Mouse (Mus musculus) CH12.LX (cell line): Measurements from ENCODE around the gene Sphk2. TPM values are rescaled to one million over a fixed set of nuclear protein-coding genes. Genes with fewer than 3 reads are reported as not detected.

Experiments
- DNase-seq: peaks from one replicate; pipeline ENCODE4 v3.0.0-alpha.2; 2013; ENCODE audit errors: extremely low read depth
- H3K27ac ChIP-seq: 2 replicates; pipeline ENCODE4 v1.5.1; 2012; ENCODE audit warnings: low read depth, mild to moderate bottlenecking, control low read depth, moderate library complexity; ENCODE audit not compliant: insufficient read depth
- H3K27me3 ChIP-seq: replicated peaks from 2 replicates; pipeline ENCODE3; 2012; ENCODE audit warnings: inconsistent platforms
- H3K36me3 ChIP-seq, 2 experiments: replicated peaks in 1 of 2; 2 replicates each; pipeline versions ENCODE3 to v1.6.1; 2012; ENCODE audit warnings: inconsistent platforms in 1 of 2, low read length in 1 of 2, mild to moderate bottlenecking in 1 of 2, mixed read lengths in 1 of 2, moderate library complexity in 1 of 2; ENCODE audit not compliant: control insufficient read depth in 1 of 2, insufficient read depth in 1 of 2
- H3K4me1 ChIP-seq, 2 experiments: 2 replicates each; pipeline ENCODE4 v1.6.1; 2012; ENCODE audit warnings: inconsistent platforms in 1 of 2, moderate library complexity in 1 of 2; ENCODE audit not compliant: insufficient read depth in 2 of 2, control insufficient read depth in 1 of 2
- H3K4me2 ChIP-seq: 2 replicates; pipeline ENCODE4 v1.6.1; 2012; ENCODE audit warnings: low read depth, mild to moderate bottlenecking, control low read depth; ENCODE audit not compliant: poor library complexity, insufficient read depth, severe bottlenecking
- H3K4me3 ChIP-seq, 3 experiments: fragments of 150-350 bp in 1 of 3; sonication (generic) in 1 of 3; replicated peaks in 1 of 3; 2 replicates each; pipeline versions ENCODE3 to v1.5.1; 2011 to 2012; ENCODE audit warnings: low read depth in 2 of 3, low read length in 2 of 3, mild to moderate bottlenecking in 2 of 3, moderate library complexity in 2 of 3, control low read depth in 1 of 3, improper control_type of control experiment in 1 of 3, inconsistent platforms in 1 of 3, mixed read lengths in 1 of 3; ENCODE audit not compliant: poor library complexity in 1 of 3
- H3K79me2 ChIP-seq: replicated peaks from 2 replicates; pipeline ENCODE4 v1.6.1; 2012; ENCODE audit warnings: mild to moderate bottlenecking, moderate library complexity; ENCODE audit not compliant: control insufficient read depth, poor library complexity, insufficient read depth, severe bottlenecking; ENCODE audit errors: extremely low read depth
- H3K9ac ChIP-seq: 2 replicates; pipeline ENCODE4 v1.6.1; 2012; ENCODE audit warnings: low read depth, mild to moderate bottlenecking, control low read depth, moderate library complexity; ENCODE audit not compliant: insufficient read depth
- H3K9me3 ChIP-seq: replicated peaks from 2 replicates; pipeline ENCODE3; 2012; ENCODE audit warnings: low read length, inconsistent platforms, mixed read lengths
- E2F4 ChIP-seq: IDR thresholded peaks from 2 replicates; pipeline ENCODE4 v1.6.1; 2011; ENCODE audit warnings: low read depth, low read length, improper control_type of control experiment; ENCODE audit not compliant: insufficient replicate concordance
- ELF1 ChIP-seq: IDR thresholded peaks from 2 replicates; pipeline ENCODE4 v1.6.1; 2014; ENCODE audit warnings: low read depth, mild to moderate bottlenecking, inconsistent platforms, low read length, improper control_type of control experiment
- EP300 ChIP-seq: IDR thresholded peaks from 2 replicates; pipeline ENCODE4 v1.6.1; 2011; ENCODE audit warnings: low read length, improper control_type of control experiment
- GABPA ChIP-seq: IDR thresholded peaks from 2 replicates; pipeline ENCODE4 v1.6.1; 2012; ENCODE audit warnings: low read depth, low read length, improper control_type of control experiment, inconsistent platforms; ENCODE audit not compliant: insufficient replicate concordance
- HCFC1 ChIP-seq: IDR thresholded peaks from 2 replicates; pipeline ENCODE4 v1.6.1; 2012; ENCODE audit warnings: low read depth, mild to moderate bottlenecking, inconsistent platforms, low read length, improper control_type of control experiment
- JUN ChIP-seq: IDR thresholded peaks from 2 replicates; pipeline ENCODE4 v1.6.1; 2011; ENCODE audit warnings: low read depth, mild to moderate bottlenecking, low read length, improper control_type of control experiment, moderate library complexity; ENCODE audit not compliant: insufficient read depth
- MAZ ChIP-seq: IDR thresholded peaks from 2 replicates; pipeline ENCODE4 v1.6.1; 2012; ENCODE audit warnings: low read depth, mild to moderate bottlenecking, inconsistent platforms, low read length, improper control_type of control experiment, moderate library complexity
- MEF2A ChIP-seq: IDR thresholded peaks from 2 replicates; pipeline ENCODE4 v1.6.1; 2014; ENCODE audit warnings: low read depth, mild to moderate bottlenecking, inconsistent platforms, low read length, improper control_type of control experiment, borderline replicate concordance
- MYC ChIP-seq: IDR thresholded peaks from 2 replicates; pipeline ENCODE4 v1.6.1; 2011; ENCODE audit warnings: low read depth, mild to moderate bottlenecking, improper control_type of control experiment, low read length
- NRF1 ChIP-seq: IDR thresholded peaks from 2 replicates; pipeline ENCODE4 v1.6.1; 2014; ENCODE audit warnings: low read depth, mild to moderate bottlenecking, inconsistent platforms, low read length, improper control_type of control experiment, moderate library complexity
- PAX5 ChIP-seq: IDR thresholded peaks from 2 replicates; pipeline ENCODE4 v1.6.1; 2012; ENCODE audit warnings: low read length, inconsistent platforms, mixed read lengths
- POLR2AphosphoS2 ChIP-seq: IDR thresholded peaks from 2 replicates; pipeline ENCODE4 v1.6.1; 2011; ENCODE audit warnings: low read depth, low read length, improper control_type of control experiment
- SMC3 ChIP-seq: IDR thresholded peaks from 2 replicates; pipeline ENCODE4 v1.6.1; 2011; ENCODE audit warnings: low read depth, low read length, improper control_type of control experiment
- TBP ChIP-seq: conservative IDR thresholded peaks from 2 replicates; pipeline ENCODE4 v1.6.1; 2011; ENCODE audit warnings: low read depth, low read length, improper control_type of control experiment
- UBTF ChIP-seq: IDR thresholded peaks from 2 replicates; pipeline ENCODE4 v1.6.1; 2012; ENCODE audit warnings: low read depth, mild to moderate bottlenecking, inconsistent platforms, low read length, improper control_type of control experiment, moderate library complexity
- USF2 ChIP-seq: conservative IDR thresholded peaks from 2 replicates; pipeline ENCODE4 v1.6.1; 2011; ENCODE audit warnings: low read depth, low read length, improper control_type of control experiment
- ZC3H11A ChIP-seq: IDR thresholded peaks from 2 replicates; pipeline ENCODE4 v1.6.1; 2012; ENCODE audit warnings: low read depth, mild to moderate bottlenecking, inconsistent platforms, low read length, improper control_type of control experiment
- ZKSCAN1 ChIP-seq: IDR thresholded peaks from 2 replicates; pipeline ENCODE4 v1.6.1; 2012; ENCODE audit warnings: low read depth, inconsistent platforms, low read length, improper control_type of control experiment, borderline replicate concordance
- ZNF384 ChIP-seq: IDR thresholded peaks from 2 replicates; pipeline ENCODE4 v1.6.1; 2012; ENCODE audit warnings: low read depth, low read length, improper control_type of control experiment, inconsistent platforms
- dilution Hi-C: fragments of 300-500 bp; cut with MboI; formaldehyde crosslinking; loops from 2 replicates; pipeline ENCODE4 v1.14.3; 2020; ENCODE audit warnings: low sequenced_read_pairs; ENCODE audit not compliant: extremely low pct_unique_long_range_greater_than_20kb, extremely low pct_ligation_motif_present
- in situ Hi-C: fragments of 300-500 bp; cut with MboI; formaldehyde crosslinking; loops from 3 replicates; pipeline ENCODE4 v1.14.3; 2019; ENCODE audit warnings: low sequenced_read_pairs, low pct_ligation_motif_present, low pct_unique_long_range_greater_than_20kb, mixed read lengths
- polyA plus RNA-seq: library from polyadenylated mRNA; unstranded; fragments of >175 nt; gene quantifications from 2 replicates; pipeline ENCODE4 v1.2.1, GENCODE M21; 2012; ENCODE audit warnings: low read depth; ENCODE audit not compliant: insufficient read length
- total RNA-seq, 2 experiments: library from RNA; depleted of rRNA; stranded (reverse); fragments of 300-350 nt in 1 of 2; fragments of >200 nt in 1 of 2; gene quantifications; 2 replicates each; pipeline ENCODE4 v1.2.3; 2012 to 2014

The Sphk2 gene
- total and polyA plus RNA-seq, 3 experiments, result 9.4 to 22.4 (median 16.6) TPM

- no peak for DNase-seq
Measured at GRCm38 (mm10) chr7:45759400-45759799, 41.6 kb upstream of the Sphk2 start.

DNA sequence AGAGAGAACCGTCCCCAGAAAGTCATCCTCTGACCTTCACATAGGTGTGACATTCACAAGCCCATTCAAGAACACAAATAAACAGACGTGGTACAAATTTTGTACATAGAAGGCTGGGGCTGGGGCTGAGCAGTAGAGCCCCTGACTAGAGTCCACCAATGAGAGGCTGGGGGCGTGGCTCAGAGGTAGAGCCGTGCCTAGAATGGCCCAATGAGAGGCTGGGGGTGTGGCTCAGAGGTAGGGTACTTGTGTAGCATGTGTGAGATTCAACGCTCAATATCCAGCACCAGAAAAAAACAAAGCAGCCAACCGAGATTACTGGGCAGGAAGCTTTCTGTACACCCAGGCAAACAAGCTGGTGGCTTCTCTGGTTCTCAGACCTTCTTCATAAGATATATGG, 37.9 kb upstream of the Sphk2 start:
- Histone ChIP-seq H3K4me3 (no peak overlapping the region), H3K36me3 (no peaks in the 10 kb centered on the region), H3K9ac (no peak overlapping the region), H3K4me2 (no peak overlapping the region), H3K4me1 (no peaks in the 10 kb centered on the region; a peak in 1 of 4 replicates), H3K27ac (no peak overlapping the region), H3K79me2 (no peaks in the 10 kb centered on the region), H3K9me3 (peaks cover 6% of the 10 kb centered on the region), H3K27me3 (peaks cover 41% of the 10 kb centered on the region)
- in situ Hi-C loops, result no loop called here
- TF ChIP-seq NRF1 (no peak), SMC3 (no peak), ZC3H11A (no peak), ELF1 (no peak)
- DNase-seq, result no peak
- dilution Hi-C loops, result no loop called here

More at GRCm38 (mm10) chr7:45759400-45759799, 41.6 kb upstream of the Sphk2 start:
- TF ChIP-seq USF2, result no peak
- TF ChIP-seq HCFC1, result no peak
- no peak for TF ChIP-seq MEF2A
- TF ChIP-seq NRF1, result no peak
- no peak for TF ChIP-seq E2F4
- TF ChIP-seq POLR2AphosphoS2, result no peak
- TF ChIP-seq ZKSCAN1, result no peak
- TF ChIP-seq EP300, result no peak
- no peak for TF ChIP-seq MYC
- no peak for TF ChIP-seq MAZ
- TF ChIP-seq TBP, result no peak
- TF ChIP-seq UBTF, result no peak
- TF ChIP-seq PAX5, result no peak
- no peak for TF ChIP-seq JUN
- no peak for TF ChIP-seq GABPA
- TF ChIP-seq ZNF384, result no peak
- TF ChIP-seq, all 38 proteins: peak for 0
- no peak overlapping the region for H3K27ac ChIP-seq
- H3K79me2 ChIP-seq, result no peaks in the 10 kb centered on the region
- no peaks in the 10 kb centered on the region for H3K36me3 ChIP-seq
- H3K27me3 ChIP-seq, result peaks cover 50% of the 10 kb centered on the region
- dilution Hi-C loops, result no loop called here
- no peak overlapping the region for H3K4me3 ChIP-seq
- no peaks in the 10 kb centered on the region for H3K9me3 ChIP-seq
- H3K9ac ChIP-seq, result no peak overlapping the region
- in situ Hi-C loops, result no loop called here
- no peak overlapping the region for H3K4me2 ChIP-seq
- no peaks in the 10 kb centered on the region for H3K4me1 ChIP-seq
